Mouse (Mus musculus) forebrain, embryonic 11.5 days (tissue): Measurements from ENCODE around the gene Oser1. TPM values are rescaled to one million over a fixed set of nuclear protein-coding genes. Genes with fewer than 3 reads are reported as not detected.

Experiments used
- polyA plus RNA-seq: library from polyadenylated mRNA; unstranded; fragments of >200 nt; fragmentation: Nextera tagmentation; extraction: Ambion mirVana; gene quantifications from 2 replicates; pipeline ENCODE4 v1.2.1, GENCODE M21; 2014

Oser1 gene
- polyA plus RNA-seq, 1 experiment from 2014 or later, result 85.5 TPM

Other genes starting within 250 kb of the Oser1 start
- gene Tox2, start 221.6 kb downstream of the Oser1 start, polyA plus RNA-seq, result 35.0 and 35.5 TPM in 2 replicates
- gene Jph2, start 26.7 kb downstream of the Oser1 start, polyA plus RNA-seq, result 0.08 and 0.25 TPM in 2 replicates
- gene Gdap1l1, start 13.8 kb upstream of the Oser1 start, polyA plus RNA-seq, result 28.8 and 31.1 TPM in 2 replicates
- gene Fitm2, start 47.9 kb upstream of the Oser1 start, polyA plus RNA-seq, result 11.3 and 12.5 TPM in 2 replicates
- not detected in 2 replicates for gene R3hdml, start 67.6 kb upstream of the Oser1 start, polyA plus RNA-seq
- not detected in 2 replicates for gene Hnf4a, start 82.1 kb upstream of the Oser1 start, polyA plus RNA-seq
- 43.5 and 45.4 TPM in 2 replicates for gene Ttpal, start 177.6 kb upstream of the Oser1 start, polyA plus RNA-seq
- 28.9 and 30.7 TPM in 2 replicates for gene Serinc3, start 220.4 kb upstream of the Oser1 start, polyA plus RNA-seq
- 189 and 193 TPM in 2 replicates for gene Pkig, start 233.7 kb upstream of the Oser1 start, polyA plus RNA-seq